Comparison of ENCODE assay signal across 24 mouse cellular contexts in the genomic region with DNA sequence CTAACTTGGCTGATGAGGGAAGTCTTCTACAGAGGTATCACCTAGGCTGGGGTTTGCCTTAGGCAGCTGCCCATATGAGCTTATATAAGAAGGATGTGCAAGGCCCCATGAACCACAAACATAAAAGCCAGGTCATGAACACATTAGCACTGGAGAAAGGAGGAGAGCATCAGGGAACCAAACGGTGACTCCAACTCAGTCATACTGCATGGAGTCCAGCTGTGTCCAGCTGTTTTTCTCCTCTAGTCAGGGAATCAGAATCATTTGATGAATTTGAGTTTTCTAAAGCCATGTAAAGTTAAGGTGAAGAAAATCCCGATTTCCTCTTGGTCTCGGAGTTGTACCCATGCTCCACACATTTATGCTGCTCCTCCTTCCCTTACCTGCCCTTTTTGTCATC.
DNase-seq lines count a peak whose midpoint lies in the region; ATAC-seq and TF ChIP-seq lines count a peak whose summit lies in the region.
"Had no signal": no experiment of that assay in that cellular context is flagged by ENCODE, and none has a peak within 500 bp of the region (broad histone marks: within the 10 kb centered on the region; RNA-seq: fewer than 3 reads in every experiment).

No protein-coding gene starts in this region.

- peaks cover 15% of the 10 kb centered on the region; the same call in 1 of the 2 replicates for H3K4me1 ChIP-seq in kidney, embryonic 15.5 days
- peaks cover 5% of the 10 kb centered on the region for H3K4me1 ChIP-seq in lung, embryonic 16.5 days (replicated peaks; ENCODE audit: control insufficient read depth, insufficient read depth, low read length)
- 0 out of 2 replicates have a peak, but pooled peaks cover 2% of the 10 kb centered on the region for H3K4me1 ChIP-seq in intestine, postnatal 0 days (replicated peaks; ENCODE audit: control insufficient read depth, insufficient read depth, low read length)
- H3K4me1 ChIP-seq: embryonic facial prominence, embryonic 12.5 days; forebrain, embryonic 12.5 days; hindbrain, embryonic 12.5 days had no signal

- H3K27me3 ChIP-seq in kidney, embryonic 15.5 days: no peaks in the 10 kb centered on the region
- no peaks in the 10 kb centered on the region for H3K27me3 ChIP-seq in lung, embryonic 16.5 days (ENCODE audit: control insufficient read depth, insufficient read depth, low read depth, low read length)
- H3K27me3 ChIP-seq in intestine, postnatal 0 days (replicated peaks; ENCODE audit: control insufficient read depth, insufficient read depth, low read length): no peaks in the 10 kb centered on the region
- H3K27me3 ChIP-seq: CH12.LX; embryonic facial prominence, embryonic 12.5 days; forebrain, embryonic 12.5 days; hindbrain, embryonic 12.5 days had no signal

- no peak overlapping the region for H3K4me2 ChIP-seq in kidney, embryonic 15.5 days
- H3K4me2 ChIP-seq in lung, embryonic 16.5 days (ENCODE audit: low read depth, low read length): no peak overlapping the region
- no peak overlapping the region for H3K4me2 ChIP-seq in intestine, postnatal 0 days (replicated peaks; ENCODE audit: low read depth)
- H3K4me2 ChIP-seq: embryonic facial prominence, embryonic 12.5 days; forebrain, embryonic 12.5 days; heart, embryonic 11.5 days; hindbrain, embryonic 12.5 days; midbrain, embryonic 11.5 days had no signal

- H3K27ac ChIP-seq in kidney, embryonic 15.5 days: 0 out of 2 replicates have a peak overlapping the region, but pooled peaks have one; percentile 45
- H3K27ac ChIP-seq in lung, embryonic 16.5 days (ENCODE audit: low read length): no peak overlapping the region
- H3K27ac ChIP-seq in intestine, postnatal 0 days (ENCODE audit: low read depth, low read length): peak overlapping the region; percentile 31; the same call in 1 of the 2 replicates
- H3K27ac ChIP-seq: embryonic facial prominence, embryonic 12.5 days; forebrain, embryonic 12.5 days; hindbrain, embryonic 12.5 days; kidney, postnatal 0 days; left cerebral cortex, adult 2 months; liver, embryonic 14.5 days had no signal

- no peak for DNase-seq in kidney, adult 8-10 months
- no peak for DNase-seq in lung, postnatal 25 days (ENCODE audit: low spot score)
- no peak for DNase-seq in urinary bladder, postnatal 10 days (ENCODE audit: low spot score)
- DNase-seq in embryo, embryonic 9.5 days (ENCODE audit: extremely low spot score): no peak
- DNase-seq: adrenal gland, adult 2 months; B cell, adult 2 months; cerebellum, adult 11 months; cerebellum, postnatal 10 days; gastrocnemius, postnatal 25 days; right cerebral cortex, adult 18-20 months; right cerebral cortex, postnatal 4 days had no signal

- no peak for ATAC-seq in kidney, embryonic 15.5 days (replicated peaks; ENCODE audit: low FRiP score)
- peak; percentile 41; the same call in 1 of the 2 replicates for ATAC-seq in lung, embryonic 16.5 days (ENCODE audit: low read depth)
- no peak for ATAC-seq in intestine, postnatal 0 days

- H3K4me3 ChIP-seq in kidney, embryonic 15.5 days (replicated peaks): no peak overlapping the region
- no peak overlapping the region for H3K4me3 ChIP-seq in lung, embryonic 16.5 days (ENCODE audit: low read length)
- H3K4me3 ChIP-seq in intestine, postnatal 0 days (ENCODE audit: low read depth, low read length): no peak overlapping the region
- H3K4me3 ChIP-seq: embryonic facial prominence, embryonic 12.5 days; forebrain, embryonic 12.5 days; hindbrain, embryonic 12.5 days; left cerebral cortex, adult 2 months had no signal

- 65% methylated on average over 3 of the region's 3 CpGs for WGBS in kidney, embryonic 15.5 days
- 63% methylated on average over 3 of the region's 3 CpGs for WGBS in lung, embryonic 16.5 days
- 70% methylated on average over 3 of the region's 3 CpGs for WGBS in intestine, postnatal 0 days

- no peaks in the 10 kb centered on the region for H3K36me3 ChIP-seq in kidney, embryonic 15.5 days
- H3K36me3 ChIP-seq in lung, embryonic 16.5 days (ENCODE audit: control insufficient read depth, insufficient read depth, low read length): no peaks in the 10 kb centered on the region
- no peaks in the 10 kb centered on the region for H3K36me3 ChIP-seq in intestine, postnatal 0 days (ENCODE audit: control insufficient read depth, insufficient read depth)
- H3K36me3 ChIP-seq: embryonic facial prominence, embryonic 12.5 days; forebrain, embryonic 12.5 days; hindbrain, embryonic 12.5 days had no signal

- H3K9ac ChIP-seq in kidney, embryonic 15.5 days: no peak overlapping the region
- no peak overlapping the region for H3K9ac ChIP-seq in lung, embryonic 16.5 days (ENCODE audit: low read length)
- no peak overlapping the region for H3K9ac ChIP-seq in intestine, postnatal 0 days (ENCODE audit: low read depth, low read length)
- H3K9ac ChIP-seq: embryonic facial prominence, embryonic 12.5 days; forebrain, embryonic 12.5 days; hindbrain, embryonic 12.5 days; liver, embryonic 14.5 days had no signal

- no peaks in the 10 kb centered on the region for H3K9me3 ChIP-seq in kidney, embryonic 15.5 days (replicated peaks)
- H3K9me3 ChIP-seq in lung, embryonic 16.5 days (ENCODE audit: control insufficient read depth, low read length): no peaks in the 10 kb centered on the region
- no peaks in the 10 kb centered on the region for H3K9me3 ChIP-seq in intestine, postnatal 0 days (ENCODE audit: control insufficient read depth)
- H3K9me3 ChIP-seq: embryonic facial prominence, embryonic 12.5 days; forebrain, embryonic 12.5 days; G1E; hindbrain, embryonic 12.5 days had no signal

- TF ChIP-seq CTCF in intestine, postnatal 0 days (IDR thresholded peaks at IDR 0.05; ENCODE audit: low read depth): no peak
